Mouse (Mus musculus) brain, embryonic 14.5 days (tissue): ENCODE results near the gene Atp6v1f.

Experiments used
- CTCF ChIP-seq: fragments of 200-500 bp; IDR thresholded peaks from 2 replicates; pipeline ENCODE4 v1.5.1; 2012; ENCODE audit warnings: inconsistent platforms, mild to moderate bottlenecking, moderate library complexity, borderline replicate concordance; ENCODE audit not compliant: insufficient read depth, insufficient read length; ENCODE audit errors: extremely low read depth
- POLR2A ChIP-seq: fragments of 200-500 bp; IDR thresholded peaks from 2 replicates; pipeline ENCODE4 v1.6.1; 2012; ENCODE audit warnings: mild to moderate bottlenecking, inconsistent platforms, borderline replicate concordance; ENCODE audit not compliant: poor library complexity, insufficient read depth, insufficient read length, severe bottlenecking; ENCODE audit errors: extremely low read depth

DNA sequence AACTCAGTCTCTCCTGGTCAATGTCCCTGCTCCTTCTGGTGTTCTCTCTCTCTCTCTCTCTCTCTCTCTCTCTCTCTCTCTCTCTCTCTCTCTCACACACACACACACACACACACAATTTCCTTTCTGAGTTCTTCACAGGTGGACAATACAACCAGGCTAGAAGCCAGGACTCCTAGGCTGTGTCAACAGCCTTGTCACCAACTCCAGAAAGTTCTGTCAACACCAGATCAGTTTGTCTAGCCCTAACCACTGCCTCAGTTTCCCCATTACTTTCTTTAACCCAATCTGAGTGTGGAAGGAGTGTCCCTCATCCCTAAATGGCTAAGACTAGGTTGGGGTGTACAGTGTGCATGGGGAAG, 34.9 kb upstream of the Atp6v1f start:
- TF ChIP-seq CTCF = no peak
- no peak for TF ChIP-seq POLR2A
